Mouse (Mus musculus) frontal cortex, postnatal 36 days (tissue): ENCODE data around the gene Pfn4.
"Not testable (repeated sequence)": the region's sequence is repeated elsewhere in the genome, so short reads cannot be mapped to it uniquely, and the experiment has no call there.

ENCODE experiments used
- DNase-seq, 2 experiments: peaks; one replicate each; pipeline ENCODE4 v3.0.0; 2022; ENCODE audit warnings: low spot score in 2 of 2

The Pfn4 gene

DNA sequence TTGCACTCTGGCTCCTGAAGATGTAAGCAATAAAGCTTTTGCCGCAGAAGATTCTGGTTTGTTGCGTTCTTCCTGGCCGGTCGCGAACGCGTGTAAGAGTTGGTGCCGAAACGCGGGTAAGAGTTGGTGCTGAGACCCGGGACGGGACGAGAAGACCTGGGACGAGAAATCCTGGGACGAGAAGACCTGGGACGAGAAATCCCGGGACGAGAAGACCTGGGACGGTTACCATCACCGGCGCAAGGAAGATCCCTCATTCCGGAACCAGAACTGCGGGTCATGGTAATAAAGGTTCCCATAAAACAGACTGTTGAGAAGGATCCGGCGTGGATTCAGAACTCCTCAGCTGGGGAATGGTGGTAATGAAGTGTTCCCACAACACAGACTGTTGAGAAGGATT lies 19.3 kb downstream of the Pfn4 start:
- DNase-seq, result not testable (repeated sequence)

DNA sequence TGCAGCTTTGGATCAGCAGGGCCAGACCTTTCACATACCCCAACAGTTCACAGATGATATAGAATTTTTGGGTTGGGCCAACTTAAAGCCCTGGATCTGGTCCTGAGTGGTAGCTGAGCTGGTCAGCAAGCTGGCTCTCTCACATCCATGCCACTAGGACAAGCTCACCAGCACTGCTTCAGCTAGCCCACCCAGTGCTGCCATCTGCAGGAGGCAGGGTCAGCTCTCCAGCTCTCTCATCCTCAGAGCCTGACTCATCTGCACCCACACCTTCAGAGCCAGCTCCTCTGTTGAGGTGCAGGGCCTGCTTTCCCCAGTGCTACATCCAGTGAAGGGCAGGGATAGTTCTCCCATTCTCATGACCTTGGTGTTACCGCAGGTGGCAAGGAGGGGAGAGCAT lies 24.9 kb downstream of the Pfn4 start:
- DNase-seq, result peak in 1 of 2 experiments; percentile 8

DNA sequence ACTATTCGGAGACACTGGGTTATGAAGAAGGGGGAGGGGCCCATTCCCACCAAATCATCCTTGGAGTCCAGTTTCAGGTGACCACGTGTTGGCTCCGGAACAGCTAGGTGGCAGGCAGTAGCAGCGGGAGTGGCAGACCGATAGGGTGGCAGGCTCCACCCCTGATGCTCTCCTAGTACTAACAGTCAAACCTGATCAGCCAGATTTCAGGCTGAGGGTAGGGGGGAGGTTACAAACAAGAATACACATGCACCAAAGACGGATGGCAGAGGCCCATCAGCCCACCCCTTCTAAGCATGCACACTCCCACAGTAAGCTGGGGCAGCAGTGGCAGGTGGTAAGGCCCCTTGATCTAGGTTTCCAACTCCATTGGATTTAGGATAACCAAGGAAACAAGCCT lies 28.6 kb downstream of the Pfn4 start:
- not testable (repeated sequence) for DNase-seq

DNA sequence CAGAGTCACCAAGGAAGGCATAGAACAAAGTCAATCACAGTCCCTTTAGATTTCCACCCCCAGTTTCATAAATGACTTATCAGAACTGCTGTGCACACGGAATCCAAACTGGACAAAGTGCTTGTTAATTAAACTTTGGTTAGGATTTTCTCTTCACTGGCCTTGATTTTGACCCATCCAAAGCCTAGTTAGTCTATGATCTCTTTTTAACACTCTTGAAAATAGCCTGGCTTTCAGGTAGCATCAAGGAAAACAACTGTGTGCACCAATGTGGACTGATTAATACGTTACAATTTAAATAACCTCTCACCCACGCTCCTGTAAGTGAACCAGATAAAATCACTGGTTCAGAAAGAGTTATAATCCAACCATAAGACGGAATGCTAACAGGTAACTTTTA lies 42.2 kb downstream of the Pfn4 start:
- no peak for DNase-seq

- no peak for DNase-seq
Measured at GRCm38 (mm10) chr12:4811705-4812104, 42.9 kb downstream of the Pfn4 start.

DNA sequence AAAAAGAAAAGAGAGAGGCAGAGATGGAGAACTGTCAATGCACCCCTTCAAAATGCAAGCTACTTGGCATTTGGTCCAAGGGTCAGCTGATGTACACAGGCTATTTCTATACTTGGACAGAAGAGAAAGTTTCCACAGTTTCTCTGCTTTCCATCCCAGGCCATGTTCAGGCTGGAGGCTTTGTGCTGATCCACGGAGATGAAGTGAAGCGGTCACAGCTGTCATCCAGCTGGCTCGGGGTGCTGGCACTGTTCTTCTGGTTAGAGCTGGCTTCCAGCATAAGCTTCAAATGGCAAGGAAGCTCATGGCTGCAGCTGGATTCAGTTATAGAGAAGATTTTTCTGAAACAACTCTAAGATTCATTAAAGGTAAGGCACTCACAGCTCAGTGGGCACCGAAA lies 44.8 kb downstream of the Pfn4 start:
- no peak for DNase-seq

DNA sequence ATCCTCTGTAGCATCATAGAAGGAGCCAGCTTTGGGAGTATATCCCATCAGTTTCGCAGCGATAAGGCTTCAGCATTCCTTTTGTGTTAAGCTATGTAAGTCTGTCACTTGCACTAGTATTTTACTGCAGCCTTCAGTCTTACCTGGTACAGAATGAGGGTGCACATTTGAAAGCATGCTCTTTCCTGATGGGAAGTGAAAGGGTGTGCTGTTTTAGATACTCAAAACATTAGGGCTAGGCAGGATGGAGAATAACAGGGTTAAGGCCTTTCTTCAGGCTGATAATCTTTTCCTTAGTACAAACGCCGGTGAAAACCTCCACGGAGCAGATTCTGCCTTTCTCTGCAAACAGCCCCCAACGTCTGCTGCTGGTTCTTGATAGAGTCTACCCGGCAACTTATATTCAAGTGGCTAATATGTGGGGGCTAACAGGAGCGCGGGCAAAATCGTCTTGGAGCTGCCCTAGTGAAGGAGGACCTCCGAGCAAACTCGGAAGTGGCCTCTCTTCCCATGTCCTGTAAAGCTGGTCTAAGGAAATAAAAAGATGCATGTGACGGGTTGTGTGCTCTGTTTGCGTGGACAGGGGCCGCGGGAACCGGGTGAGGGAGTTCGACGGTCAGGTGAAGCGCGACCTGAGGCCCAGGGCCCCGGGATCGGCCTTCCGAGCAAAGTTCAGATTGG lies 48.0 kb downstream of the Pfn4 start:
- DNase-seq, result no peak

- DNase-seq, result peak; percentile 95 to 97
Measured at GRCm38 (mm10) chr12:4817361-4818101, 48.7 kb downstream of the Pfn4 start, which contains the start of gene Sf3b6. Gene Sf3b6, plus strand, starts transcription at chr12:4817544.

GRCm38 (mm10) chr12:4827256-4827655 lies 58.4 kb downstream of the Pfn4 start:
- DNase-seq, result no peak
